Mouse (Mus musculus): ENCODE results near the gene Kcnmb4.

GRCm38 (mm10) chr10:116376853-116377252 lies 96.8 kb downstream of the Kcnmb4 start:
- TF ChIP-seq POLR2A (IDR thresholded peaks at IDR 0.05; ENCODE audit: borderline replicate concordance, extremely low read depth, low read depth, low read length) (no peak), CTCF (IDR thresholded peaks at IDR 0.05; ENCODE audit: insufficient read depth, low read length) (no peak)
